Mouse (Mus musculus) spleen, postnatal 4 days (tissue): Measurements from ENCODE around the gene Susd6.

Source experiments
- DNase-seq, 2 experiments: peaks; one replicate each; pipeline ENCODE4 v3.0.0; 2022; ENCODE audit warnings: low spot score in 2 of 2

Gene Susd6

GRCm38 (mm10) chr12:80877215-80878092 lies 87.1 kb downstream of the Susd6 start:
- no peak for DNase-seq

GRCm38 (mm10) chr12:80878093-80878430 lies 87.8 kb downstream of the Susd6 start:
- no peak for DNase-seq

GRCm38 (mm10) chr12:80878653-80879052 lies 88.3 kb downstream of the Susd6 start:
- no peak for DNase-seq

- no peak for DNase-seq
Observed at GRCm38 (mm10) chr12:80879267-80879666, 89.0 kb downstream of the Susd6 start.

GRCm38 (mm10) chr12:80881121-80881520 lies 90.8 kb downstream of the Susd6 start:
- no peak for DNase-seq

- no peak for DNase-seq
Observed at GRCm38 (mm10) chr12:80883278-80883677, 93.0 kb downstream of the Susd6 start.

GRCm38 (mm10) chr12:80883881-80884280 lies 93.6 kb downstream of the Susd6 start:
- no peak for DNase-seq

- DNase-seq = no peak
Observed at GRCm38 (mm10) chr12:80885301-80886288, 95.3 kb downstream of the Susd6 start.

GRCm38 (mm10) chr12:80887036-80887435 lies 96.7 kb downstream of the Susd6 start:
- DNase-seq = no peak

GRCm38 (mm10) chr12:80889331-80889730 lies 99.0 kb downstream of the Susd6 start:
- DNase-seq = no peak

GRCm38 (mm10) chr12:80891074-80891473 lies 100.8 kb downstream of the Susd6 start:
- DNase-seq = no peak

GRCm38 (mm10) chr12:80893720-80894494 lies 103.6 kb downstream of the Susd6 start:
- DNase-seq = no peak

- DNase-seq = peak; percentile 57 to 83
Observed at GRCm38 (mm10) chr12:80894973-80895570, 104.8 kb downstream of the Susd6 start.

- DNase-seq = no peak
Observed at GRCm38 (mm10) chr12:80909631-80910030, 119.3 kb downstream of the Susd6 start.

- peak; percentile 52 to 82 for DNase-seq
Observed at GRCm38 (mm10) chr12:80917764-80918163, 127.5 kb downstream of the Susd6 start.

GRCm38 (mm10) chr12:80921301-80921700 lies 131.0 kb downstream of the Susd6 start:
- DNase-seq = no peak

GRCm38 (mm10) chr12:80922869-80923268 lies 132.6 kb downstream of the Susd6 start:
- DNase-seq = no peak

GRCm38 (mm10) chr12:80923602-80924001 lies 133.3 kb downstream of the Susd6 start:
- DNase-seq = no peak

GRCm38 (mm10) chr12:80924205-80924604 lies 133.9 kb downstream of the Susd6 start:
- no peak for DNase-seq

- DNase-seq = no peak
Observed at GRCm38 (mm10) chr12:80925919-80926318, 135.6 kb downstream of the Susd6 start.

- no peak for DNase-seq
Observed at GRCm38 (mm10) chr12:80926550-80926949, 136.2 kb downstream of the Susd6 start.
